Mouse (Mus musculus) heart, embryonic 14.5 days (tissue): ENCODE results near the gene Ccdc88c. TPM values are rescaled to one million over a fixed set of nuclear protein-coding genes. Genes with fewer than 3 reads are reported as not detected.

Experiments
- ATAC-seq: fragments of 200-750 bp; cut with Nextera tagmentation; 2 replicates; pipeline ENCODE4 v1.8.0; 2017; ENCODE audit warnings: low read depth, moderate TSS enrichment; ENCODE audit not compliant: insufficient number of reproducible peaks, insufficient read depth, low FRiP score
- H3K27ac ChIP-seq, 2 experiments: fragments of 200-500 bp in 1 of 2; fragments of 300-500 bp in 1 of 2; sonication (generic) in 1 of 2; replicated peaks in 1 of 2; 2 replicates each; pipeline ENCODE4 v1.5.1; 2012 to 2014; ENCODE audit warnings: low read depth in 2 of 2, low read length in 2 of 2, control low read depth in 1 of 2, mild to moderate bottlenecking in 1 of 2, mixed read lengths in 1 of 2; ENCODE audit not compliant: control insufficient read depth in 1 of 2, insufficient read depth in 1 of 2
- H3K27me3 ChIP-seq: fragments of 300-500 bp; sonication (generic); 2 replicates; pipeline ENCODE4 v1.6.1; 2014; ENCODE audit warnings: mild to moderate bottlenecking, low read length, control low read depth; ENCODE audit not compliant: control insufficient read depth, insufficient read depth
- H3K36me3 ChIP-seq: fragments of 300-500 bp; sonication (generic); 2 replicates; pipeline ENCODE4 v1.6.1; 2014; ENCODE audit warnings: mild to moderate bottlenecking, control low read depth, low read length, mixed read lengths; ENCODE audit not compliant: control insufficient read depth, insufficient read depth
- H3K4me1 ChIP-seq, 2 experiments: fragments of 200-500 bp in 1 of 2; fragments of 300-500 bp in 1 of 2; sonication (generic) in 1 of 2; 2 replicates each; pipeline ENCODE4 v1.6.1; 2012 to 2014; ENCODE audit warnings: low read length in 2 of 2, control low read depth in 1 of 2, mixed read lengths in 1 of 2; ENCODE audit not compliant: control insufficient read depth in 2 of 2, insufficient read depth in 2 of 2
- H3K4me2 ChIP-seq: fragments of 300-500 bp; sonication (generic); 2 replicates; pipeline ENCODE4 v1.6.1; 2014; ENCODE audit warnings: mild to moderate bottlenecking, low read length
- H3K4me3 ChIP-seq, 2 experiments: fragments of 200-500 bp in 1 of 2; fragments of 300-500 bp in 1 of 2; sonication (generic) in 1 of 2; 2 replicates each; pipeline ENCODE4 v1.5.1; 2012 to 2014; ENCODE audit warnings: low read length in 2 of 2, mild to moderate bottlenecking in 2 of 2, control low read depth in 1 of 2, low read depth in 1 of 2, moderate library complexity in 1 of 2; ENCODE audit not compliant: control insufficient read depth in 1 of 2, insufficient read depth in 1 of 2
- H3K9ac ChIP-seq: fragments of 300-500 bp; sonication (generic); 2 replicates; pipeline ENCODE4 v1.6.1; 2014; ENCODE audit warnings: mild to moderate bottlenecking, low read length
- H3K9me3 ChIP-seq: fragments of 300-500 bp; sonication (generic); 2 replicates; pipeline ENCODE4 v1.6.1; 2016; ENCODE audit warnings: low read length, control low read depth; ENCODE audit not compliant: control insufficient read depth
- WGBS: fragments of 180-500 bp; shearing (Covaris S2); extraction: QIAGEN DNeasy Blood & Tissue Kit; methylation state at CpG from one replicate; pipeline ENCODE4 v1.1.7; 2014; 5-methylcytosine and 5-hydroxymethylcytosine counted together
- polyA plus RNA-seq: library from polyadenylated mRNA; unstranded; fragments of >200 nt; fragmentation: Nextera tagmentation; extraction: Ambion mirVana; gene quantifications from 2 replicates; pipeline ENCODE4 v1.2.1, GENCODE M21; 2014

Ccdc88c gene
- polyA plus RNA-seq, 1 experiment from 2014 or later: 2.7 TPM

DNA sequence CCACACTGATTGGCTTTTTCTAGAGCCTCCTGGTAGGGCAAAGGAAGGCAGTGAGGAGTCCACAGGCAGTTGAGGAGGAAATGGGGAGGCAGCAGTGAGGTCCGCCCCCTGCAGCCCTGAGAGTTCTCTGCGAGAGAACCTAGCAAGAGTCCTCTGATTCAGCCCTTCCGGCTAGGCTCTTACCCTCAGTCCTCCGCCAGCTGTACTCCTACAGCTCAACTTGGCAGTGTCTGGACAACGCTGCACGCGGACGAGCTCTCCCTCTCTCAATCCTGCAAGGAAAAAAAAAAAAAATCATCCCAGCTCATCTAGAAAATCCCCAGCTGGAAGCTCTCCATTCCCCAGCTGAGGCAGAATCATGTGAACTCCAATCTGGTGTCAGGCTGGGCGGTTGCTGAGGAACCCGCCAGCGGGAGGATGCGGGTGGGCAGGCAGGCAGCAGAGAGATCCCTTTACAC lies 141.0 kb downstream of the Ccdc88c start:
- no peak for ATAC-seq
- H3K4me2 ChIP-seq: no peak overlapping the region
- H3K9me3 ChIP-seq: no peaks in the 10 kb centered on the region
- no peak overlapping the region; the same call in 1 of the 2 replicates for H3K9ac ChIP-seq
- H3K4me3 ChIP-seq: no peak overlapping the region
- WGBS: 32% methylated on average over 12 of the region's 12 CpGs
- H3K27ac ChIP-seq: no peak overlapping the region
- H3K36me3 ChIP-seq: no peaks in the 10 kb centered on the region
- no peaks in the 10 kb centered on the region for H3K4me1 ChIP-seq
- H3K27me3 ChIP-seq: 0 out of 2 replicates have a peak, but pooled peaks cover 4% of the 10 kb centered on the region

DNA sequence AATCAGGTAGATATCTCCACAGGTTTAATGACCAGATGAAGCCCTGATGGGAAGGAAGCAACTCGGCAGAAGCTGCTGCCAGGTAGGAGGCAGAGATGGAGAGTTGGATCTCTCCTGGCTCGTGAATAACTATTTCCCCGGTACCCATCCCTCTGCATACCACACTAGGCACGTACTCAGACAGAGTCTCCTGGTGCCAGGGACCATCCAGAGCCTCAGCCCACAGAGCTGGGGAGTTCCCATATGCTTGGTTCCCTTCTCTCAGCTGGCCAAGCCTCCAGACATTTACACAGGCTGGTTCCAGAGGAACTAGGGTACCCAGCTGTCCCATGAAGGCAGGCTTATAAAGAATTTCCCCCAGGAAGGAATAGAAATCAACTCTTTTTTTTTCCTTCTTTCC lies 142.0 kb downstream of the Ccdc88c start:
- H3K4me2 ChIP-seq: no peak overlapping the region
- WGBS: 80% methylated on average over 4 of the region's 4 CpGs
- no peaks in the 10 kb centered on the region for H3K4me1 ChIP-seq
- no peak overlapping the region for H3K9ac ChIP-seq
- H3K36me3 ChIP-seq: no peaks in the 10 kb centered on the region
- ATAC-seq: no peak
- 0 out of 2 replicates have a peak, but pooled peaks cover 4% of the 10 kb centered on the region for H3K27me3 ChIP-seq
- H3K27ac ChIP-seq: no peak overlapping the region
- H3K9me3 ChIP-seq: no peaks in the 10 kb centered on the region
- no peak overlapping the region for H3K4me3 ChIP-seq

DNA sequence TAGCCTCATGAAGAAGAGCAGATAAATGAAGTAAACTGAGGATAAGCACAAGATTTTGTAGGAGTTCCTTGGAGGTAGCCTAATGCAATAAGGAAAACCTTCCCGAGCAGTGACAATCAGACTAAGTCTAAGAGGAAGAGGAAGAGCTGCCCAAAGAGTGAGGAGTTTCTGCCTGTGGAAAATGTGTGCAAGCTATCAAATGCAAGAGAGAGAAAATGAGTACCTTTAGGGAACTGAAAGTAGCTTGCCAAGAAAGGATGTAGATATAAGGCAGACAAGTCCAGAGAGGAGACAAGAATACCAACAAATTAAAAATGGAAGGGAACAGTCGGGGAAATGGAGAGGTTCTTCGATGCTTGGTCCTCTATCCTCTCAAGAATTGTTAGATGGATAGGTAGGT lies 143.3 kb downstream of the Ccdc88c start:
- Histone ChIP-seq H3K27ac (no peak overlapping the region), H3K4me3 (no peak overlapping the region), H3K27me3 (0 out of 2 replicates have a peak, but pooled peaks cover 4% of the 10 kb centered on the region), H3K4me2 (no peak overlapping the region), H3K9ac (no peak overlapping the region), H3K9me3 (no peaks in the 10 kb centered on the region), H3K36me3 (no peaks in the 10 kb centered on the region), H3K4me1 (no peaks in the 10 kb centered on the region)
- no peak for ATAC-seq
- 85% methylated on average over 3 of the region's 3 CpGs for WGBS

DNA sequence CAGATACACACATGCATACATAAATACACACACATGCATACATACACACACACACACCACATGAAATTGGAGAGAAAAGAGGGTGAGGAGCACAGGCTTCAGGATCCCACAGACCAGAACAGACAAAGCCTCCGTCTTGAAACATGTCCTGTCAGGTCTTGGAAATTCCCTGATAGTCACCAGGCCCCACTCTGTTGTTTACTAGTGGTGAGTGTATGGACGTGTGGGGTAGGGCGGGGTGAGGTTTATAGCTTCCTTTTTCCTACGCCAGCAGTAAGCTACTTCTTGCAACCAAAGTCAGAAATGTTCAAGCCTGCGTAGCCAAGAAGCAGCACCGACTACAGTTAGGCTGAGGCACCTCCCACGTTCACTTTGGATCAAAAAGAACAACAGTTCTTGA lies 145.7 kb downstream of the Ccdc88c start:
- Histone ChIP-seq H3K9me3 (no peaks in the 10 kb centered on the region), H3K4me2 (no peak overlapping the region), H3K27ac (no peak overlapping the region), H3K36me3 (0 out of 2 replicates have a peak, but pooled peaks cover 2% of the 10 kb centered on the region), H3K9ac (no peak overlapping the region), H3K27me3 (0 out of 2 replicates have a peak, but pooled peaks cover 4% of the 10 kb centered on the region), H3K4me3 (no peak overlapping the region), H3K4me1 (no peaks in the 10 kb centered on the region)
- no peak for ATAC-seq
- WGBS: 65% methylated on average over 7 of the region's 7 CpGs

DNA sequence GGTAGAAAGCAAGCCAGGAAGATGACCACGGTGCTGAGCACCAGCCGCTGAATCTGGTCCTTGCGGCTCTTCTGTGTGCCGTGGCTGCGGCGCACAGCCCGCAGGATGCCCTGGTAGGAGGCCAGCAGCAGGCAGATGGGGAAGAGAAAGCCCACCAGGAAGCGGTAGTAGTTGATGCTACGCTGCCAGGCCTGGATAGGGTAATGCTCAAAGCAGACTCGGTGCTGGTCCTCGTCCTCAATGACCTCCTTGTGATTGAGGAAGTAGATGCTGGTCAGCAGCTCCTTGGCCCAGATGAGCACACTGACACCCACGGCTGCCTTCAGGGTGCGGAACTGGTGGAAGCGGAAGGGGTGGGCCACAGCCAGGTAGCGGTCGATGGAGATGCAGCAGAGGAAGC lies 150.3 kb downstream of the Ccdc88c start:
- Histone ChIP-seq H3K4me2 (no peak overlapping the region), H3K4me3 (no peak overlapping the region), H3K27me3 (no peaks in the 10 kb centered on the region), H3K9me3 (no peaks in the 10 kb centered on the region), H3K27ac (no peak overlapping the region), H3K9ac (no peak overlapping the region), H3K36me3 (0 out of 2 replicates have a peak, but pooled peaks cover 3% of the 10 kb centered on the region), H3K4me1 (no peaks in the 10 kb centered on the region)
- no peak for ATAC-seq
- WGBS: 88% methylated on average over 16 of the region's 16 CpGs

DNA sequence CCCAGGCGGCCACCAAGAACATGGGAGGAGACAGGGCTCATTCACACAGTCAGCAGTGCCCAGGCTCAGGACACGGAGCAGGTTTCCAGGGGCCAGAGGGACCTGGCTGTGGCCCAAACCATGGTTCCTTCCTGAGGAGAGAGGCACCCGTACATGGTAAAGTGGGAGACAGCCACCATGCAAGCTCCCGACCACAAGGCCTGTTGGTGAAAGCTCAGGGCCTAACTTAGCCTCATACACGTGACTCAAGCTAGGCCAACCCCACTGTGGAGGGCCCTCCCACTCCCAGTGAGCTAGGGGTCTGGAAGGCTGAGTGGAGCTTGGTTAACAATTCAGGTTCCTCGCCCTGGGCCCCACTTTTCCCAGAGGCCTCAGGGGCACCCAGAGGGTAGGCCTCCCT lies 150.9 kb downstream of the Ccdc88c start:
- H3K27me3 ChIP-seq: no peaks in the 10 kb centered on the region
- WGBS: 74% methylated on average over 6 of the region's 6 CpGs
- no peak overlapping the region for H3K4me2 ChIP-seq
- no peaks in the 10 kb centered on the region for H3K9me3 ChIP-seq
- no peak overlapping the region for H3K9ac ChIP-seq
- no peak overlapping the region for H3K4me3 ChIP-seq
- no peak overlapping the region for H3K27ac ChIP-seq
- H3K4me1 ChIP-seq: no peaks in the 10 kb centered on the region
- 0 out of 2 replicates have a peak, but pooled peaks cover 3% of the 10 kb centered on the region for H3K36me3 ChIP-seq
- ATAC-seq: no peak

DNA sequence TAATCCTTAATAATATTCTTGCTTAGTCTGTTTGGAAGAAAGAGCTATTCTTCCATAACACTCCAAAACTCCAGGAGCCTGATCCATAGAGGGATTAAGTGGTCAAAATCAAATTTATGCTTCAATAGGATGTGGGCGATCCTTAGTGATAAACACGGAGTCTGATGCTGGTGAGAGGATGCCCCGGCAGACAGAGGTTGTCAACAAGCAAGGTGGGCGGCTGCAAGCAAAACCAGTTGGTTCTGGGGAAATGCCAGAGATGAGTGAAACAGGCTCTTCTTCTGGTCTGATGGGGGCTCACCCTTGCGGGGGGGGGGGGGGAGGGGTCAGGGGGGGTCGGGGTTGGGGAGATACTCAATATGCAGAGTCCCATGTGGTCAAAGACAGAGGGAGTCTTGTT lies 152.9 kb downstream of the Ccdc88c start:
- Histone ChIP-seq H3K4me3 (no peak overlapping the region), H3K9ac (no peak overlapping the region), H3K4me2 (no peak overlapping the region), H3K27ac (no peak overlapping the region), H3K4me1 (no peaks in the 10 kb centered on the region), H3K27me3 (no peaks in the 10 kb centered on the region), H3K9me3 (no peaks in the 10 kb centered on the region), H3K36me3 (0 out of 2 replicates have a peak, but pooled peaks cover 3% of the 10 kb centered on the region)
- ATAC-seq: no peak
- 88% methylated on average over 6 of the region's 6 CpGs for WGBS

DNA sequence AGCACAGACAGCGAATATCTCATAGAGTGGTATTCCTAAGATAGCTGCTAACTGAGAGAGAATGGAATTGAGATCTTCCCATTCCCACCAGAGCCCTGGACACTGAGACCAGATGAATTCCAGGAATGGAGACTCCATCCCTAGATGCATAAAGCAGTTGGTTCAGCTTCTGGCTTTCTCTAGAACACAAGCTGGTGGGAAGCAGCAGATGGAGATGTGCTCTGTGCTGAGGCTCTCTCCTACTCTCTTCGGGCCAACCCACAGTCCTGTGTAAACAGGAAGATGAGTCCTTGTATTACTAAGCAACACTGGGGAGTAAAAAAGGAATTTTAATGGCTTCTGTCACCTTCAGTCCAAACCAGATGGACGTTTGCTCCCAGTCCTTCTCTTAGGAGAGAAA lies 153.3 kb downstream of the Ccdc88c start:
- Histone ChIP-seq H3K27ac (no peak overlapping the region), H3K4me2 (no peak overlapping the region), H3K9ac (no peak overlapping the region), H3K9me3 (no peaks in the 10 kb centered on the region), H3K36me3 (0 out of 2 replicates have a peak, but pooled peaks cover 3% of the 10 kb centered on the region), H3K27me3 (no peaks in the 10 kb centered on the region), H3K4me1 (no peaks in the 10 kb centered on the region), H3K4me3 (no peak overlapping the region)
- no peak for ATAC-seq
- 62% methylated on average over 3 of the region's 3 CpGs for WGBS
